In genomic region chr11:115435596-115436337, GRCm38 (mm10) we compare ENCODE assay signal across 8 mouse cellular contexts. TPM values are rescaled to one million over a fixed set of nuclear protein-coding genes. Genes with fewer than 3 reads are reported as not detected.
DNase-seq lines count a peak whose midpoint lies in the region; ATAC-seq and TF ChIP-seq lines count a peak whose summit lies in the region.

No protein-coding gene starts in this region.

- no peak overlapping the region for H3K9ac ChIP-seq in liver, embryonic 15.5 days

- intact Hi-C loops in gastrocnemius, adult 2 months (cut with DNase I): no loop called here
- intact Hi-C loops in heart, postnatal 10 days (cut with DNase I): no loop called here

- no peak for ATAC-seq in liver, embryonic 15.5 days (ENCODE audit: insufficient read depth)

- WGBS in liver, embryonic 15.5 days (ENCODE audit: insufficient replicate concordance): 6% methylated on average over 31 of the region's 31 CpGs

- peaks cover 34% of the 10 kb centered on the region for H3K27me3 ChIP-seq in liver, embryonic 15.5 days

- TF ChIP-seq CTCF in gastrocnemius, adult 2 months (IDR thresholded peaks at IDR 0.05): no peak

- peak; percentile 36 for DNase-seq in gastrocnemius, adult 2 months
- DNase-seq in gastrocnemius, adult 18-20 months (ENCODE audit: low spot score): no peak
- peak; percentile 17 for DNase-seq in urinary bladder, postnatal 14 days (ENCODE audit: low spot score)
- DNase-seq in urinary bladder, adult 2 months (ENCODE audit: low spot score): no peak
- DNase-seq in heart, postnatal 10 days: peak; percentile 56 to 58
- no peak for DNase-seq in urinary bladder, postnatal 10 days (ENCODE audit: low spot score)
- no peak for DNase-seq in thymus, adult 18-20 months

- peak overlapping the region; percentile 53 for H3K4me2 ChIP-seq in liver, embryonic 15.5 days

- peaks cover 26% of the 10 kb centered on the region for H3K4me1 ChIP-seq in liver, embryonic 15.5 days (replicated peaks)

- peak overlapping the region; percentile 60 for H3K4me3 ChIP-seq in gastrocnemius, adult 2 months
- 0 out of 2 replicates have a peak overlapping the region, but pooled peaks have one; percentile 10 for H3K4me3 ChIP-seq in liver, embryonic 15.5 days (replicated peaks)

- H3K27ac ChIP-seq in gastrocnemius, adult 2 months: peak overlapping the region; percentile 12; the same call in 1 of the 2 replicates
- H3K27ac ChIP-seq in liver, embryonic 15.5 days (replicated peaks): no peak overlapping the region

- H3K36me3 ChIP-seq in liver, embryonic 15.5 days (replicated peaks): peaks cover 14% of the 10 kb centered on the region

- no peaks in the 10 kb centered on the region for H3K9me3 ChIP-seq in liver, embryonic 15.5 days (replicated peaks)

RNA-seq across cellular contexts. Expression of gene Trim80, which starts 4.6 kb away (rescaled TPM):
- total RNA-seq in gastrocnemius, adult 2 months (2021): not detected
- not detected for total RNA-seq in gastrocnemius, adult 18-20 months (2021)
- 0.04 and 0.09 TPM in 2 replicates for polyA plus RNA-seq in urinary bladder, adult 2 months (2012; rRNA removed)
- total RNA-seq in heart, postnatal 10 days (2021): not detected
- 0.55 and 0.71 TPM in 2 replicates for polyA plus RNA-seq in liver, embryonic 15.5 days (2015; fragmentation: Nextera tagmentation; extraction: Ambion mirVana)

RNA-seq across cellular contexts. Expression of gene Kctd2, which starts 15.8 kb away (rescaled TPM):
- 10 to 100 TPM; 14.8 to 22.3 TPM for total RNA-seq in gastrocnemius, adult 2 months (2021)
- total RNA-seq in gastrocnemius, adult 18-20 months (2021): 10 to 100 TPM; 15.9 to 17.7 TPM
- 35.6 TPM in 2 replicates for polyA plus RNA-seq in urinary bladder, adult 2 months (2012; rRNA removed)
- 10 to 100 TPM; 22.7 to 26.7 TPM for total RNA-seq in heart, postnatal 10 days (2021)
- polyA plus RNA-seq in liver, embryonic 15.5 days (2015; fragmentation: Nextera tagmentation; extraction: Ambion mirVana): 4.4 and 5.6 TPM in 2 replicates

RNA-seq across cellular contexts. Expression of gene Atp5h, which starts 16.0 kb away (rescaled TPM):
- total RNA-seq in gastrocnemius, adult 2 months (2021): 100 to 1,000 TPM; 680 to 956 TPM
- total RNA-seq in gastrocnemius, adult 18-20 months (2021): 100 to 1,000 TPM; 772 to 857 TPM
- polyA plus RNA-seq in urinary bladder, adult 2 months (2012; rRNA removed): 561 and 600 TPM in 2 replicates
- 1,000 to 10,000 TPM; 1,980 to 2,006 TPM for total RNA-seq in heart, postnatal 10 days (2021)
- polyA plus RNA-seq in liver, embryonic 15.5 days (2015; fragmentation: Nextera tagmentation; extraction: Ambion mirVana): 453 and 509 TPM in 2 replicates

RNA-seq across cellular contexts. Expression of gene Slc16a5, which starts 26.5 kb away (rescaled TPM):
- not detected for total RNA-seq in gastrocnemius, adult 2 months (2021)
- not detected for total RNA-seq in gastrocnemius, adult 18-20 months (2021)
- 0.83 and 1.1 TPM in 2 replicates for polyA plus RNA-seq in urinary bladder, adult 2 months (2012; rRNA removed)
- under 1 TPM; 0.15 to 0.57 TPM for total RNA-seq in heart, postnatal 10 days (2021)
- polyA plus RNA-seq in liver, embryonic 15.5 days (2015; fragmentation: Nextera tagmentation; extraction: Ambion mirVana): 0.08 and 0.15 TPM in 2 replicates

RNA-seq across cellular contexts. Expression of gene Mrpl58, which starts 32.2 kb away (rescaled TPM):
- total RNA-seq in gastrocnemius, adult 2 months (2021): 10 to 100 TPM; 79.2 to 99.2 TPM
- 10 to 100 TPM; 90.3 to 95.5 TPM for total RNA-seq in gastrocnemius, adult 18-20 months (2021)
- polyA plus RNA-seq in urinary bladder, adult 2 months (2012; rRNA removed): 89.3 and 89.6 TPM in 2 replicates
- 100 to 1,000 TPM; 144 to 150 TPM for total RNA-seq in heart, postnatal 10 days (2021)
- 78.1 and 78.7 TPM in 2 replicates for polyA plus RNA-seq in liver, embryonic 15.5 days (2015; fragmentation: Nextera tagmentation; extraction: Ambion mirVana)

Comparison
In these comparisons a context has a peak if more than half of its experiments do, and no peak if none do; other contexts are left out.
1. DNase-seq: peak in gastrocnemius, adult 2 months (single experiment), urinary bladder, postnatal 14 days (single experiment) and heart, postnatal 10 days (2 of 2); none in gastrocnemius, adult 18-20 months (single experiment), urinary bladder, adult 2 months (single experiment), urinary bladder, postnatal 10 days (single experiment) and thymus, adult 18-20 months (0 of 2).